Mouse (Mus musculus) erythroblast, embryonic 14.5 days (primary cell): ENCODE results near the gene 1700013F07Rik. TPM values are rescaled to one million over a fixed set of nuclear protein-coding genes. Genes with fewer than 3 reads are reported as not detected.

Experiments used
- H3K27me3 ChIP-seq: 2 replicates; pipeline ENCODE4 v1.6.1; 2012; ENCODE audit warnings: inconsistent platforms; ENCODE audit not compliant: control insufficient read depth
- H3K36me3 ChIP-seq: 2 replicates; pipeline ENCODE4 v1.6.1; 2012; ENCODE audit warnings: mild to moderate bottlenecking, inconsistent platforms; ENCODE audit not compliant: control insufficient read depth
- H3K4me1 ChIP-seq: 2 replicates; pipeline ENCODE4 v1.6.1; 2012; ENCODE audit warnings: inconsistent platforms; ENCODE audit not compliant: control insufficient read depth
- H3K4me3 ChIP-seq: replicated peaks from 2 replicates; pipeline ENCODE3; 2012; ENCODE audit warnings: moderate library complexity, mild to moderate bottlenecking, inconsistent platforms
- H3K9me3 ChIP-seq: 2 replicates; pipeline ENCODE4 v1.6.1; 2012; ENCODE audit warnings: low read length, inconsistent platforms, mixed read lengths; ENCODE audit not compliant: control insufficient read depth
- GATA1 ChIP-seq: IDR thresholded peaks from 2 replicates; pipeline ENCODE4 v1.6.1; 2012; ENCODE audit warnings: low read length, inconsistent platforms, mixed read lengths
- TAL1 ChIP-seq: IDR thresholded peaks from 3 replicates; pipeline ENCODE4 v1.6.1; 2012; ENCODE audit warnings: low read length, inconsistent platforms, mixed read lengths
- polyA plus RNA-seq: library from polyadenylated mRNA; stranded (reverse); fragments of >175 nt; gene quantifications from 2 replicates; pipeline ENCODE4 v1.2.3, GENCODE M21; 2012

1700013F07Rik gene
- polyA plus RNA-seq, 1 experiment: not detected

GRCm38 (mm10) chr3:108508745-108509474 lies 25.0 kb upstream of the 1700013F07Rik start:
- Histone ChIP-seq H3K27me3 (peaks cover 4% of the 10 kb centered on the region), H3K4me1 (peaks cover 9% of the 10 kb centered on the region), H3K9me3 (no peaks in the 10 kb centered on the region), H3K36me3 (no peaks in the 10 kb centered on the region), H3K4me3 (no peak overlapping the region)
- TF ChIP-seq GATA1 (no peak), TAL1 (peak; percentile 48; the same call in 1 of the 3 replicates)

GRCm38 (mm10) chr3:108510156-108510555 lies 23.8 kb upstream of the 1700013F07Rik start:
- Histone ChIP-seq H3K9me3 (no peaks in the 10 kb centered on the region), H3K36me3 (no peaks in the 10 kb centered on the region)

GRCm38 (mm10) chr3:108510716-108511483 lies 23.1 kb upstream of the 1700013F07Rik start:
- H3K27me3 ChIP-seq: peaks cover 4% of the 10 kb centered on the region
- TF ChIP-seq TAL1: no peak
- no peak for TF ChIP-seq GATA1
- H3K4me3 ChIP-seq: no peak overlapping the region

More at GRCm38 (mm10) chr3:108510156-108510555, 23.8 kb upstream of the 1700013F07Rik start:
- peaks cover 9% of the 10 kb centered on the region for H3K4me1 ChIP-seq
- TF ChIP-seq GATA1 (no peak), TAL1 (no peak)
- H3K4me3 ChIP-seq: no peak overlapping the region
- H3K27me3 ChIP-seq: peaks cover 4% of the 10 kb centered on the region

GRCm38 (mm10) chr3:108513465-108513864 lies 20.5 kb upstream of the 1700013F07Rik start:
- TF ChIP-seq TAL1: no peak
- no peak for TF ChIP-seq GATA1
- Histone ChIP-seq H3K27me3 (peaks cover 4% of the 10 kb centered on the region; the same call in 1 of the 2 replicates), H3K9me3 (no peaks in the 10 kb centered on the region), H3K36me3 (no peaks in the 10 kb centered on the region), H3K4me1 (peaks cover 9% of the 10 kb centered on the region), H3K4me3 (no peak overlapping the region)

More at GRCm38 (mm10) chr3:108510716-108511483, 23.1 kb upstream of the 1700013F07Rik start:
- Histone ChIP-seq H3K9me3 (no peaks in the 10 kb centered on the region), H3K4me1 (peaks cover 9% of the 10 kb centered on the region), H3K36me3 (no peaks in the 10 kb centered on the region)

- Histone ChIP-seq H3K36me3 (no peaks in the 10 kb centered on the region), H3K27me3 (no peaks in the 10 kb centered on the region; the same call in 1 of the 2 replicates), H3K4me3 (no peak overlapping the region), H3K9me3 (no peaks in the 10 kb centered on the region), H3K4me1 (no peaks in the 10 kb centered on the region)
- TF ChIP-seq GATA1: no peak
- TF ChIP-seq TAL1: no peak
These were observed 15.7 kb upstream of the 1700013F07Rik start for GRCm38 (mm10) chr3:108518276-108518675.

GRCm38 (mm10) chr3:108523415-108523814 lies 10.5 kb upstream of the 1700013F07Rik start:
- H3K27me3 ChIP-seq: no peaks in the 10 kb centered on the region; the same call in 1 of the 2 replicates
- no peaks in the 10 kb centered on the region for H3K36me3 ChIP-seq
- no peaks in the 10 kb centered on the region for H3K4me1 ChIP-seq
- peaks cover 2% of the 10 kb centered on the region for H3K9me3 ChIP-seq
- TF ChIP-seq GATA1: no peak
- TF ChIP-seq TAL1: no peak
- no peak overlapping the region for H3K4me3 ChIP-seq

GRCm38 (mm10) chr3:108528489-108528888 lies 5.5 kb upstream of the 1700013F07Rik start:
- no peak for TF ChIP-seq GATA1
- TF ChIP-seq TAL1: no peak
- Histone ChIP-seq H3K27me3 (no peaks in the 10 kb centered on the region; the same call in none of the 2 replicates), H3K36me3 (no peaks in the 10 kb centered on the region), H3K4me1 (no peaks in the 10 kb centered on the region), H3K9me3 (peaks cover 4% of the 10 kb centered on the region), H3K4me3 (no peak overlapping the region)

GRCm38 (mm10) chr3:108533114-108533885 lies 650 bp upstream of the 1700013F07Rik start:
- Histone ChIP-seq H3K9me3 (peaks cover 3% of the 10 kb centered on the region), H3K4me3 (no peak overlapping the region), H3K27me3 (peaks cover 44% of the 10 kb centered on the region), H3K36me3 (no peaks in the 10 kb centered on the region), H3K4me1 (peaks cover 11% of the 10 kb centered on the region)
- TF ChIP-seq GATA1: no peak
